Mouse (Mus musculus) heart, adult 2 months (tissue): ENCODE results near the gene Nudt9. TPM values are rescaled to one million over a fixed set of nuclear protein-coding genes. Genes with fewer than 3 reads are reported as not detected.
A peak's percentile ranks its signal among the peaks of the same experiment; 100 is the strongest.

Source experiments
- DNase-seq, 2 experiments: peaks; one replicate each; pipeline ENCODE4 v3.0.0; 2021
- H3K27ac ChIP-seq: fragments of 200-600 bp; 2 replicates; pipeline ENCODE4 v1.8.1; 2022
- H3K27me3 ChIP-seq: fragments of 200-500 bp; 2 replicates; pipeline ENCODE4 v1.6.1; 2012; ENCODE audit warnings: mild to moderate bottlenecking, low read length, inconsistent platforms, mixed read lengths; ENCODE audit not compliant: control insufficient read depth, insufficient read depth
- H3K36me3 ChIP-seq: fragments of 200-500 bp; 2 replicates; pipeline ENCODE4 v1.6.1; 2012; ENCODE audit warnings: low read length, inconsistent platforms; ENCODE audit not compliant: control insufficient read depth, insufficient read depth
- H3K4me1 ChIP-seq: fragments of 200-500 bp; 2 replicates; pipeline ENCODE4 v1.6.1; 2011; ENCODE audit warnings: low read length; ENCODE audit not compliant: control insufficient read depth, insufficient read depth
- H3K4me3 ChIP-seq: fragments of 200-600 bp; 2 replicates; pipeline ENCODE4 v1.8.1; 2022
- H3K79me2 ChIP-seq: fragments of 200-500 bp; replicated peaks from 2 replicates; pipeline ENCODE4 v1.6.1; 2012; ENCODE audit warnings: mild to moderate bottlenecking, inconsistent platforms, low read length, moderate library complexity, mixed read lengths; ENCODE audit not compliant: control insufficient read depth, insufficient read depth
- H3K9ac ChIP-seq: fragments of 200-500 bp; 2 replicates; pipeline ENCODE4 v1.6.1; 2012; ENCODE audit warnings: low read depth, mild to moderate bottlenecking, control low read depth, inconsistent platforms, low read length, mixed read lengths
- CTCF ChIP-seq: fragments of 200-600 bp; IDR thresholded peaks from 2 replicates; pipeline ENCODE4 v1.8.1; 2022; ENCODE audit warnings: antibody characterized with exemption, mild to moderate bottlenecking, moderate library complexity
- EP300 ChIP-seq: fragments of 200-500 bp; IDR thresholded peaks from 2 replicates; pipeline ENCODE4 v1.6.1; 2011; ENCODE audit warnings: low read depth, low read length, control low read depth; ENCODE audit not compliant: insufficient read depth
- POLR2A ChIP-seq: fragments of 200-500 bp; IDR thresholded peaks from 2 replicates; pipeline ENCODE4 v1.6.1; 2011; ENCODE audit warnings: mild to moderate bottlenecking, low read depth, low read length, control low read depth; ENCODE audit not compliant: insufficient read depth
- WGBS: fragments of 180-500 bp; shearing (Covaris S2); methylation state at CpG from one replicate; pipeline ENCODE4 v1.1.7; 2018; 5-methylcytosine and 5-hydroxymethylcytosine counted together
- intact Hi-C: fragments of 180-260 bp; cut with DNase I; formaldehyde crosslinking; loops from one replicate; pipeline ENCODE4 v1.15.1; 2025
- long read RNA-seq: library from polyadenylated mRNA; stranded (forward); transcript quantifications from one replicate; pipeline ENCODE4 v2.0.0, GENCODE M21; 2021
- polyA plus RNA-seq: library from polyadenylated mRNA; depleted of rRNA; stranded (reverse); fragments of >200 nt; gene quantifications from 2 replicates; pipeline ENCODE4 v1.2.3, GENCODE M21; 2012; rRNA removed
- total RNA-seq, 2 experiments: library from RNA; stranded (reverse); gene quantifications; 2 replicates each; pipeline ENCODE4 v1.2.3; 2021

Nudt9 gene
- total RNA-seq (10 to 100 TPM; 48.3 to 59.1 TPM), polyA plus RNA-seq (38.7 and 39.0 TPM in 2 replicates)
- long read RNA-seq, transcript Nudt9-201 (8 exons, 1,488 nt), result major isoform, 59 of 68 reads
- long read RNA-seq, partial matches to known transcripts, result 1 of 68 reads
- long read RNA-seq, other reads (novel, unspliced or antisense), result 8 of 68 reads

DNA sequence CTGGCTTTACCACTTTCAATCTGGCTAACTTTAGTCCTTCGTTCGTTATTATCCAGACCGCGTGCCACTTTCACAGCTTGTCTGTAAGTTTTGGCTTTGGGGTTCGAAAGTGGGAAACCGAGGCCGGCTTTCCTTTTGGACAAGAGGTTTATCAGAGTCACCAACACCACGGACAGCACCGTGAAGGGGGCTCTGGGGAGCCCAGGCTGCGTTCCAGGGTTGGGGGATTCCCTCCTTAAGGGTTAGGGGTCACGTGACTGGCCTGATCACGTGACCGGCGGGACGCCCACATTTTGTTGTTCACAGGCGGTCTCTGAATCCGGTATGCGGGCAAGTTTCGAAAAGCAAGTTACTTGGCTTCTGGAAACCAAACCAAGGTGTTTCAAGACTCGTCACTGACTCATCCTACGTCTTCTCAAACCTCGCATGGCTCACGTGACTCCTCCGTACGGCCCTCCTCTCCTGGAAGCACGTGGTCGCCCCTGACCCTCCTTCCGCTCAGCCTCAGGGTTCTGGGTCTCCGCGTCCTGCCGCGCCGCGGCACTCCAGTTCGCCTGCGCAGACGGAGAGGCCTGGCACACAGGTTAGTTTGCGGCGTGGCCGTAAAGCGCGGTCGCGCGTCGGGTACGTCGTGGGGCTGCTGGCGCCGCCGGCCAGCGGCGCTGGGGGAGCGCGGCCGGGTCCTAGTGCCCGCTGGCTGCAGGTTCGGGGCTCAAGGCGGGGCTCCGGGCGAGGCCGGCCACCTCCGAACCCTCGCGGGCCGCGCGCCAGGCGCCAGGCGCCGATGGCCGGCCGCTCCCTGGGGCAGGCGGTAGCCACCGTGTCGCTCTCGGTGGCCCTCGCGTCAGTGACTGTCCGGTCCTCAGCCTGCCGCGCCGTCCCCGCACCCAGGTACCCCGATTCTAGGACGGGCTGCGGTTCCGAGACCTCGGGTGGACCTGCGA lies at the start of gene Nudt9:
Gene Nudt9, plus strand, starts transcription at position 51 of the 944 bp plus-strand sequence.
- H3K4me3 ChIP-seq, result peak within 1 kb of the TSS; percentile 65
- peaks cover 6% of the 10 kb centered on the region; the same call in 1 of the 2 replicates for H3K36me3 ChIP-seq
- intact Hi-C loops, result loop anchor here (1.0 to 10.0 kb wide), 2 partner anchors 22 to 192 kb away; no protein-coding TSS in a partner anchor
- peak; percentile 49; the same call in 1 of the 2 replicates for TF ChIP-seq EP300
- TF ChIP-seq POLR2A, result peak; percentile 92
- TF ChIP-seq CTCF, result no peak
- peak; percentile 98 to 99 for DNase-seq
- no peaks in the 10 kb centered on the region for H3K27me3 ChIP-seq
- H3K4me1 ChIP-seq, result peaks cover 5% of the 10 kb centered on the region
- peak within 1 kb of the TSS; percentile 95 for H3K9ac ChIP-seq
- H3K27ac ChIP-seq, result peak within 1 kb of the TSS; percentile 86
- H3K79me2 ChIP-seq, result no peaks in the 10 kb centered on the region; the same call in 1 of the 2 replicates
- WGBS, result 4% methylated on average over 90 of the region's 90 CpGs

DNA sequence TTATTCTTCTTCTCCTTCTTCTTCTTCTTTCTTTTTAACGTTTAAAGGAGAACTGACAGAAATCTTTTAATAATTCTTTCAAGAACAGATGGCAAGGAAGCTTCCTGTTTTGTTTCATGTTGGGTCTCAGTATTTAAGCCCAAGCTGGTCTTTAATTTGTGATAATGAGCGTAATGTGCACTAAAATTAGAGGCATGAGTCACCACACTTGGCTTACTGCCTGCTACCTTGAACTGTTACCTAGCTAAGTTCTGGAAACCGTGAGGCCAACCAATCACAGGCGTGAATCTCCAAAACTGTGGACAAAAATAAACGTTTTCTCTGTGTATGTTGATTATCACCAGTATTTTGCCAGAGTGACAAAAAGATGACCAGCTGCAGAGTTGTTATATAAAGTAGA lies 47.4 kb upstream of the Nudt9 start:
- intact Hi-C loops, result loop anchor here (1.0 to 5.0 kb wide), 4 partner anchors 41 to 339 kb away; no protein-coding TSS in a partner anchor
- WGBS, result 13% methylated on average over 5 of the region's 5 CpGs
- peak; percentile 28 to 54 for DNase-seq
- Histone ChIP-seq H3K9ac (no peak overlapping the region), H3K4me3 (no peak overlapping the region), H3K79me2 (no peaks in the 10 kb centered on the region), H3K4me1 (no peaks in the 10 kb centered on the region; the same call in none of the 2 replicates), H3K36me3 (peaks cover 2% of the 10 kb centered on the region), H3K27ac (peak overlapping the region; percentile 66), H3K27me3 (no peaks in the 10 kb centered on the region)
- TF ChIP-seq EP300, result no peak

DNA sequence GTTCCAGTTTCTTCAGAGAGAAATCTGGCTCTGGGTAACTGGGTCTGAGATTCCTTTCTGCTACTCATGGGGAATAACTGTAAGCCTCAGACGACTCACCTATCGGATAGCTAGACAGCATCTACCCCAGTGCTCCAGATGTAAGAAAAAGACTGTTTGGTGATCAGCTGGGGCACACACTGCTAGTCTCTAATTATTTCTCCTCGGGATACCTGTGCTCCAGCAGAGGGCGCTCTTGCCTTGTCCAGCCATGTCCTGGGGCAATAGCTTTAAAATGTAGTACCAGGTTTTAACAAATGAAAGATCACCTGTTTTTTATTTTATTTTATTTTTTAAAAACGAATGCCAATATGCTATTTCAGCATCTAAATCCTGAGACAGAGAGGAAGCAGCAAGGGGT lies 46.4 kb upstream of the Nudt9 start:
- WGBS, result 3% methylated on average over 5 of the region's 5 CpGs
- Histone ChIP-seq H3K4me3 (no peak overlapping the region), H3K4me1 (no peaks in the 10 kb centered on the region; the same call in none of the 2 replicates), H3K36me3 (peaks cover 2% of the 10 kb centered on the region), H3K27ac (peak overlapping the region; percentile 66), H3K79me2 (no peaks in the 10 kb centered on the region), H3K9ac (peak overlapping the region; percentile 74), H3K27me3 (no peaks in the 10 kb centered on the region)
- intact Hi-C loops, result loop anchor here (1.0 to 5.0 kb wide), 6 partner anchors 23 to 338 kb away; no protein-coding TSS in a partner anchor
- TF ChIP-seq CTCF (no peak; the same call in 1 of the 2 replicates), POLR2A (no peak), EP300 (peak; percentile 88)
- peak; percentile 82 to 87 for DNase-seq

DNA sequence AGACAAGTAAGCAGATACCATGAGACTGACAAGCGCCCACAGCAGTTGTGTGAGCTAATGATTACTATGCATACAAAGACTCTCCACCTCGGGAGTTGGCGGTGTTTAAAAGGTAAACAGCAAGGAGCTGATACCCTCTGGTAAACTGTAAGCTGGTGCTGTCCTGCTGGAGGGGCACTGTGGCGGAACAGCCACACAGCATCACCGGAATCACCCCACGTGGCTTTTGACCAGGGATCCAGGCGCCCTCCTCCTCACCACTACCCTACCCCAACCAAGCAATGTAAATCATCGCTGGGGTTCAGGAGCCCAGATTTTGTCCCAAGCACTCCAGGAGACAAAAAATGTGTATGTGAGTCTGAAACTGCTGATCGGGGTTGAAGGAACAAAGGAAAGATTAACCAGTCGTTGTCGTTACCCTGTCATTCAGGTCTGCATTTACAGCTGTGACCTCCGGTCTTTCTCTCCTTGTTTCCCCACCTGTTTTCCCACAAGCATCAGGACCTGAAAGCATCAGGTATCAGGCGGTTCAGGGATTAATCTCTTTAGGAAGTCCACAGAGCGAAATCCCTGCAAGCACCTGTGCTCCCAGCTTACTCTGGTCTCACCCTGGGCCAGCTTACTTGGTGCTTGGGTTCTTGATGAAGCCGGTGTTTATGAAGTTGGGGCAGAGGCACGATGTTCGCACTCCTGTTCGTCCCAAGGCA lies 43.4 kb upstream of the Nudt9 start:
- no peaks in the 10 kb centered on the region; the same call in none of the 2 replicates for H3K4me1 ChIP-seq
- H3K9ac ChIP-seq, result no peak overlapping the region
- 71% methylated on average over 18 of the region's 18 CpGs for WGBS
- no peak overlapping the region for H3K4me3 ChIP-seq
- H3K36me3 ChIP-seq, result peaks cover 2% of the 10 kb centered on the region
- intact Hi-C loops, result loop anchor here (5.0 kb wide), 1 partner anchor 215 kb away; no protein-coding TSS in a partner anchor
- no peak overlapping the region for H3K27ac ChIP-seq
- TF ChIP-seq CTCF, result no peak
- no peak for TF ChIP-seq POLR2A
- TF ChIP-seq EP300, result no peak
- DNase-seq, result no peak
- H3K79me2 ChIP-seq, result no peaks in the 10 kb centered on the region
- no peaks in the 10 kb centered on the region for H3K27me3 ChIP-seq

DNA sequence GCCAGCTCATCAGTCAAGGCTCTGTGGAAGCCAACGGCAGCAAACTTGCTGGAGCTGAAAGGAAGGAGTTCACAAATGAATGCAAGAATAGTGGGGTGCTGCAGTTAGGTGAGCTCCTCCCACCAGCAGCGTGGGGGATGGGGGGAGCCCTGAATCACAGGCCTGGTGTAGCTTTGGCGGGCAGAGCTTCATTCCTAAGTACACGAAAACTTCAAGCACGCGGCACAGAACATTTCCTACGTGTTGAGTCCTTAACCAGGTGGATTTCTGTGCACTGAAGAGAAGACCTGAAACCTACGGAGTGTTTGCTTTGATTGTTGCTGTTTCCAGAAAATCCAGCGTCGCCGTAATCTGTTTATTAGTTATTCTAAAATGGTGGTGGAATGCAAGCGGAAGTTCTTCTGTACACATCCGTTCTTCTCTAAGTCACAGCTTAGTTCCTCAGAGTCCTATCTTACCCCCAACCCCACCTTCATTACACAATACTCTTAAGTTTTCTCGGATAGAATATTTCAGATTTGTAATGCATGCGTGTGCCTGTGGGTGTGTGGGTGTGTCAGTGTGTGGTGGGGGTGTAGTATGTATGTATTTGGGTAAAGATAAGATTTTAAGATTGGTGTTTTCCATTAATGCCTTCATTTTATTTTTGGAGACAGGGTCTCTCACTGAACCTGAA lies 42.7 kb upstream of the Nudt9 start:
- intact Hi-C loops, result loop anchor here (5.0 kb wide), 1 partner anchor 214 kb away; no protein-coding TSS in a partner anchor
- H3K27me3 ChIP-seq, result no peaks in the 10 kb centered on the region
- H3K27ac ChIP-seq, result no peak overlapping the region
- DNase-seq, result no peak
- no peak for TF ChIP-seq POLR2A
- no peak for TF ChIP-seq EP300
- TF ChIP-seq CTCF, result no peak
- no peak overlapping the region for H3K4me3 ChIP-seq
- 67% methylated on average over 15 of the region's 15 CpGs for WGBS
- peaks cover 2% of the 10 kb centered on the region for H3K36me3 ChIP-seq
- H3K79me2 ChIP-seq, result no peaks in the 10 kb centered on the region
- H3K4me1 ChIP-seq, result no peaks in the 10 kb centered on the region; the same call in none of the 2 replicates
- no peak overlapping the region for H3K9ac ChIP-seq
